Mouse (Mus musculus): ENCODE measurements around the gene B3gnt7. TPM values are rescaled to one million over a fixed set of nuclear protein-coding genes. Genes with fewer than 3 reads are reported as not detected.
A peak's percentile ranks its signal among the peaks of the same experiment; 100 is the strongest.

B3gnt7 gene
- polyA plus RNA-seq, 1 experiment from 2014 or later = 5.1 TPM

- no peak for ATAC-seq (replicated peaks; ENCODE audit: insufficient number of reproducible peaks, low FRiP score, low TSS enrichment, low read depth)
- Histone ChIP-seq H3K9me3 (replicated peaks; ENCODE audit: control insufficient read depth, low read length) (no peaks in the 10 kb centered on the region), H3K4me3 (ENCODE audit: low read depth, low read length) (no peak overlapping the region), H3K27ac (replicated peaks; ENCODE audit: low read depth, low read length) (no peak overlapping the region), H3K36me3 (replicated peaks; ENCODE audit: control insufficient read depth, insufficient read depth, low read depth, low read length) (peaks cover 14% of the 10 kb centered on the region), H3K4me2 (ENCODE audit: low read depth, low read length) (no peak overlapping the region), H3K4me1 (ENCODE audit: control insufficient read depth, insufficient read depth, low read length) (no peaks in the 10 kb centered on the region), H3K27me3 (ENCODE audit: control insufficient read depth, insufficient read depth, low read length) (no peaks in the 10 kb centered on the region), H3K9ac (replicated peaks; ENCODE audit: low read length) (no peak overlapping the region)
- WGBS = 77% methylated on average over 4 of the region's 4 CpGs
- no peak for DNase-seq (ENCODE audit: low spot score)
Observed at GRCm38 (mm10) chr1:86348801-86349200, 46.2 kb downstream of the B3gnt7 start.

DNA sequence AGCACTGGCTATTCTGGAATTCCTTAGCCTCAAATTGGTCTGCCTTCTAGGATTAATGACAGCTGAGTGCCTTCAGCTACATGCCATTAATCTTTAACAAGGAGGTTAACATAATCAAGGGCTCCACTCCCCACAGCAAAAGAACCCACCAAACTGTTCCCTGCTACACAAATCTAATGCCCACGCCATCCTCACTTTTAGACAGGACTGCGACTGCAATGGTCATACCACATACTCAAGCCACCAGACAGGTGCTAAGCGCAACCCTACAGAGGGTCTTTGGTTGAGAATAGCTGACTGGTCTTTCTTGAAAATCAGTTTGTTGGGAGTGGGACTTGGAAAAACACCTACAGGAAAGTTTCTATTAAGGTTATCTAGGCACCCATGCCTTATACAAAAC, 46.6 kb downstream of the B3gnt7 start:
- no peak overlapping the region for H3K27ac ChIP-seq (replicated peaks; ENCODE audit: low read depth, low read length)
- no peak for ATAC-seq (replicated peaks; ENCODE audit: insufficient number of reproducible peaks, low FRiP score, low TSS enrichment, low read depth)
- no peak overlapping the region for H3K9ac ChIP-seq (replicated peaks; ENCODE audit: low read length)
- H3K4me3 ChIP-seq (ENCODE audit: low read depth, low read length) = no peak overlapping the region
- peaks cover 15% of the 10 kb centered on the region for H3K36me3 ChIP-seq (replicated peaks; ENCODE audit: control insufficient read depth, insufficient read depth, low read depth, low read length)
- DNase-seq (ENCODE audit: low spot score) = no peak
- H3K9me3 ChIP-seq (replicated peaks; ENCODE audit: control insufficient read depth, low read length) = no peaks in the 10 kb centered on the region
- 88% methylated on average over 3 of the region's 3 CpGs for WGBS
- no peaks in the 10 kb centered on the region for H3K4me1 ChIP-seq (ENCODE audit: control insufficient read depth, insufficient read depth, low read length)
- no peaks in the 10 kb centered on the region for H3K27me3 ChIP-seq (ENCODE audit: control insufficient read depth, insufficient read depth, low read length)
- no peak overlapping the region for H3K4me2 ChIP-seq (ENCODE audit: low read depth, low read length)

- no peak for DNase-seq (ENCODE audit: low spot score)
- Histone ChIP-seq H3K9ac (replicated peaks; ENCODE audit: low read length) (no peak overlapping the region), H3K27ac (replicated peaks; ENCODE audit: low read depth, low read length) (no peak overlapping the region), H3K27me3 (ENCODE audit: control insufficient read depth, insufficient read depth, low read length) (no peaks in the 10 kb centered on the region), H3K9me3 (replicated peaks; ENCODE audit: control insufficient read depth, low read length) (no peaks in the 10 kb centered on the region), H3K4me2 (ENCODE audit: low read depth, low read length) (no peak overlapping the region), H3K36me3 (replicated peaks; ENCODE audit: control insufficient read depth, insufficient read depth, low read depth, low read length) (peaks cover 19% of the 10 kb centered on the region), H3K4me3 (ENCODE audit: low read depth, low read length) (no peak overlapping the region), H3K4me1 (ENCODE audit: control insufficient read depth, insufficient read depth, low read length) (no peaks in the 10 kb centered on the region)
- no peak for ATAC-seq (replicated peaks; ENCODE audit: insufficient number of reproducible peaks, low FRiP score, low TSS enrichment, low read depth)
- WGBS = 96% methylated on average over 1 of the region's 1 CpGs
Observed at GRCm38 (mm10) chr1:86349696-86350095, 47.1 kb downstream of the B3gnt7 start.

GRCm38 (mm10) chr1:86350576-86350975, 47.9 kb downstream of the B3gnt7 start:
- Histone ChIP-seq H3K4me2 (ENCODE audit: low read depth, low read length) (no peak overlapping the region), H3K9me3 (replicated peaks; ENCODE audit: control insufficient read depth, low read length) (no peaks in the 10 kb centered on the region), H3K9ac (replicated peaks; ENCODE audit: low read length) (no peak overlapping the region), H3K36me3 (replicated peaks; ENCODE audit: control insufficient read depth, insufficient read depth, low read depth, low read length) (peaks cover 19% of the 10 kb centered on the region), H3K4me1 (ENCODE audit: control insufficient read depth, insufficient read depth, low read length) (no peaks in the 10 kb centered on the region), H3K27ac (replicated peaks; ENCODE audit: low read depth, low read length) (no peak overlapping the region), H3K27me3 (ENCODE audit: control insufficient read depth, insufficient read depth, low read length) (no peaks in the 10 kb centered on the region), H3K4me3 (ENCODE audit: low read depth, low read length) (no peak overlapping the region)
- WGBS = 91% methylated on average over 8 of the region's 8 CpGs
- ATAC-seq (replicated peaks; ENCODE audit: insufficient number of reproducible peaks, low FRiP score, low TSS enrichment, low read depth) (no peak), DNase-seq (ENCODE audit: low spot score) (no peak)

DNA sequence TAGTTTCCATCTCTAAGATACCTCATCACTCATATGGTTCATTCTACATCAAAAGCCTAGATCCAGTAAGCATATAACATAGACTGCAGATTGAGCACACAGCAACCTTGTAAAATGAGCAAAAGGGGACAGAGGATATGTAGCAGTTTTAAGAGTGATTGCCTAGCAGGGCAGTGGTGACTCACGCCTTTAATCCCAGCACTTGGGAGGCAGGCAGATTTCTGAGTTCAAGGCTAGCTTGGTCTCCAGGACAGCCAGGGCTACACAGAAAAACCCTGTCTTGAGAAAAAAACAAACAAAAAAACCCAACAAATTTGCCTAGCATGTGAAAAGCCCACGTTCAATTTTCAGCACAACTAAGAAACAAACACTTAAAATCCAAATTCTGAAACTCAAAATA, 51.6 kb downstream of the B3gnt7 start:
- no peak overlapping the region for H3K4me3 ChIP-seq (ENCODE audit: low read depth, low read length)
- no peak overlapping the region for H3K4me2 ChIP-seq (ENCODE audit: low read depth, low read length)
- ATAC-seq (replicated peaks; ENCODE audit: insufficient number of reproducible peaks, low FRiP score, low TSS enrichment, low read depth) = no peak
- no peaks in the 10 kb centered on the region for H3K27me3 ChIP-seq (ENCODE audit: control insufficient read depth, insufficient read depth, low read length)
- DNase-seq (ENCODE audit: low spot score) = no peak
- H3K36me3 ChIP-seq (replicated peaks; ENCODE audit: control insufficient read depth, insufficient read depth, low read depth, low read length) = peaks cover 19% of the 10 kb centered on the region
- no peaks in the 10 kb centered on the region for H3K9me3 ChIP-seq (replicated peaks; ENCODE audit: control insufficient read depth, low read length)
- no peaks in the 10 kb centered on the region for H3K4me1 ChIP-seq (ENCODE audit: control insufficient read depth, insufficient read depth, low read length)
- no peak overlapping the region for H3K9ac ChIP-seq (replicated peaks; ENCODE audit: low read length)
- 83% methylated on average over 2 of the region's 2 CpGs for WGBS
- no peak overlapping the region for H3K27ac ChIP-seq (replicated peaks; ENCODE audit: low read depth, low read length)

Small RNA genes lying within 50 kb of the gene (microRNA-seq; reads per million reads assigned to microRNA genes)
- gene mmu-mir-3535 (ENCODE audit: borderline number of aligned reads) = 61.1 reads per million, percentile 36 among the genes with 10 or more reads in this experiment

Other genes starting within 250 kb of the B3gnt7 start
- gene Psmd1, start 238.4 kb upstream of the B3gnt7 start, polyA plus RNA-seq (2014; fragmentation: Nextera tagmentation; extraction: Ambion mirVana) = 244 and 245 TPM in 2 replicates
- 0.10 TPM in 1 of 2 replicates, not detected in the other for gene Htr2b, start 190.9 kb upstream of the B3gnt7 start, polyA plus RNA-seq (2014; fragmentation: Nextera tagmentation; extraction: Ambion mirVana)
- 0.89 and 0.90 TPM in 2 replicates for gene Gm21972, start 169.2 kb upstream of the B3gnt7 start, polyA plus RNA-seq (2014; fragmentation: Nextera tagmentation; extraction: Ambion mirVana)
- gene Armc9, start 148.1 kb upstream of the B3gnt7 start, polyA plus RNA-seq (2014; fragmentation: Nextera tagmentation; extraction: Ambion mirVana) = 28.3 and 32.3 TPM in 2 replicates
- 391 and 429 TPM in 2 replicates for gene Ncl, start 56.6 kb downstream of the B3gnt7 start, polyA plus RNA-seq (2014; fragmentation: Nextera tagmentation; extraction: Ambion mirVana)
- not detected in 2 replicates for gene Nmur1, start 123.4 kb downstream of the B3gnt7 start, polyA plus RNA-seq (2014; fragmentation: Nextera tagmentation; extraction: Ambion mirVana)
- not detected in 2 replicates for gene Tex44, start 123.5 kb downstream of the B3gnt7 start, polyA plus RNA-seq (2014; fragmentation: Nextera tagmentation; extraction: Ambion mirVana)
- 4,004 and 4,291 TPM in 2 replicates for gene Ptma, start 223.9 kb downstream of the B3gnt7 start, polyA plus RNA-seq (2014; fragmentation: Nextera tagmentation; extraction: Ambion mirVana)